Mouse (Mus musculus): ENCODE results near the gene Cxcl12. TPM values are rescaled to one million over a fixed set of nuclear protein-coding genes. Genes with fewer than 3 reads are reported as not detected.

The Cxcl12 gene
- polyA plus RNA-seq, 1 experiment: 52.1 TPM

DNA sequence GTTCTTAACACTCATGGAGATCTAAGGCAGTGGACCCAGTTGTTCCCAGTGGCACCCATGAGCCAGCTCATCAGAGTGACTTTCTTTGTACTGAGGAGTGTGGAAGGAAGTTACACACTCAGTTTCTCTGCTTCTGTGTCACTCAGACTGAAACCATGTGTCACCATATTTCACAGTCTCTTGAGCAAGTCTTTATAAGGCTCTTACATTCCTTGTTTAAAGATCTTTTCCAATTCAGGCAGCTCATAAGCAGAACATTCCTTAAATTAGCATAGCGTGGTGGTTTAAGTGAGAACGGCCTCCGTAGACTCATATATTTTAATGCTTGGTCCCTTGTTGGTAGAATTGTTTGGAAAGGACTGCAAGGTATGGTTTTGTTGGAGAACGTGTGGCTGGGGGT, 27.4 kb upstream of the Cxcl12 start:
- H3K4me1 ChIP-seq (ENCODE audit: control insufficient read depth, insufficient read depth, insufficient read length, low read length): no peaks in the 10 kb centered on the region
- H3K27me3 ChIP-seq (ENCODE audit: control insufficient read depth, insufficient read depth, low read length): no peaks in the 10 kb centered on the region
- TF ChIP-seq POLR2A (IDR thresholded peaks at IDR 0.05; ENCODE audit: low read depth, low read length) (no peak), CTCF (IDR thresholded peaks at IDR 0.05; ENCODE audit: extremely low read depth, insufficient read length, insufficient replicate concordance, low read depth, low read length) (no peak)
- no peaks in the 10 kb centered on the region for H3K36me3 ChIP-seq (ENCODE audit: control insufficient read depth, insufficient read depth, low read length)
- WGBS: 88% methylated on average over 4 of the region's 4 CpGs
- no peak overlapping the region for H3K4me3 ChIP-seq (ENCODE audit: low read depth, low read length)
- H3K27ac ChIP-seq (ENCODE audit: insufficient read depth, low read depth, low read length): no peak overlapping the region

GRCm38 (mm10) chr6:117146951-117147350, 21.4 kb upstream of the Cxcl12 start:
- H3K4me1 ChIP-seq (ENCODE audit: control insufficient read depth, insufficient read depth, insufficient read length, low read length): peaks cover 2% of the 10 kb centered on the region; the same call in 1 of the 2 replicates
- H3K36me3 ChIP-seq (ENCODE audit: control insufficient read depth, insufficient read depth, low read length): no peaks in the 10 kb centered on the region
- no peaks in the 10 kb centered on the region for H3K27me3 ChIP-seq (ENCODE audit: control insufficient read depth, insufficient read depth, low read length)
- no peak for TF ChIP-seq POLR2A (IDR thresholded peaks at IDR 0.05; ENCODE audit: low read depth, low read length)
- TF ChIP-seq CTCF (IDR thresholded peaks at IDR 0.05; ENCODE audit: extremely low read depth, insufficient read length, insufficient replicate concordance, low read depth, low read length): no peak
- H3K27ac ChIP-seq (ENCODE audit: insufficient read depth, low read depth, low read length): no peak overlapping the region
- 81% methylated on average over 10 of the region's 10 CpGs for WGBS
- H3K4me3 ChIP-seq (ENCODE audit: low read depth, low read length): no peak overlapping the region

DNA sequence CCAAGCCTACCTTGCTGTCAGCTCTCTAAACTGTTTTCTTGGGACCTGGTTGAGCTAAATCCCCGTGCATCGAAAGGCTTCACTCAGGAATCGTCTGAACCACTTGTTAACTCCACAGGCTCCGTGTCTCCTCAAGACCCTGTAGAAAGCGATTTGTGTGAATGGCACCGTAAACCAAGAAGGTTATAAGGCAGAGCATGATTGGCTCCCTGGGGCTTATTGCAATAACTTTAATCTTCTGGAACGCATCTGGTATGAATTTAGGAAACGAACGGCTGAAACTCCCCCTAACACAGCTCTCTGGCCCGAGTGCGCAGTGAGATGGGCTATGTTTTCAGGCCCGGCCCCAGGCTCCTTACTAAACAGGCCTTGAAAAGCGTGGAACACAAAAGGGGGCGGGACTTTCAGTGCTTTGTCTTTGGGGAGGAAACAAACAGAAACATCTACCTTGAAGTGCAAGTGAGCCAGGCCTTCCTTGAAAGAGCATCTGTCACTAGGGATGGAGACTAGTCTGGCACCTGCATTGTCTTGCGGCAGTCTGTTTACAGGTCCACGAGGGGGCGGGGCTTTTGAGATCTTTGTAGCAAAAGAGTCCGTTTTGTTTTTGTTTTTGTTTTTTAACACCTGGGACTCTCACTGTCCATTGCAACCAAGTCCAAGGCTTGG, 16.7 kb upstream of the Cxcl12 start:
- Histone ChIP-seq H3K27me3 (ENCODE audit: control insufficient read depth, insufficient read depth, low read length) (no peaks in the 10 kb centered on the region), H3K4me3 (ENCODE audit: low read depth, low read length) (no peak overlapping the region), H3K27ac (ENCODE audit: insufficient read depth, low read depth, low read length) (no peak overlapping the region), H3K4me1 (ENCODE audit: control insufficient read depth, insufficient read depth, insufficient read length, low read length) (no peaks in the 10 kb centered on the region), H3K36me3 (ENCODE audit: control insufficient read depth, insufficient read depth, low read length) (no peaks in the 10 kb centered on the region)
- WGBS: 54% methylated on average over 18 of the region's 18 CpGs
- no peak for TF ChIP-seq CTCF (IDR thresholded peaks at IDR 0.05; ENCODE audit: extremely low read depth, insufficient read length, insufficient replicate concordance, low read depth, low read length)

DNA sequence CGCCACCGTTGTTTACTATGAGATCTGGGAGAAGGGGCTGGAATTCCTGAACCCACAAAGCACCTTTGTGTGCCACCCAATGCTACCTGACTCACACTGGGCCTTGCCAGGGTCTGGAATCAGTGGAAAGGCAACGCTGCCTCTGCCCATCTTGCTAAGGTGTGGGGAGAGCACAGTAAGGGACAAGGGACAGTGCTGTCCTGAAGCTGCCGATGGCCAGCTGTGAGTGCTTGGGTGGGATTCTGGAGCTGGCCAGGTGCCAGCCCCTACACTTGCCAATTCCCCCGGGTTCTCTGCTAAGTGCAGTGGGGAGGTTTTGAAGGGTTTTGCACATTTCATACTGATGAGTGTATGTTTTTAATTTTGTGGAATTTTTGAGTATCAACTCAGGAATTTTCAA, 15.3 kb upstream of the Cxcl12 start:
- H3K4me3 ChIP-seq (ENCODE audit: low read depth, low read length): no peak overlapping the region
- TF ChIP-seq POLR2A (IDR thresholded peaks at IDR 0.05; ENCODE audit: low read depth, low read length) (no peak), CTCF (IDR thresholded peaks at IDR 0.05; ENCODE audit: extremely low read depth, insufficient read length, insufficient replicate concordance, low read depth, low read length) (no peak)
- no peaks in the 10 kb centered on the region for H3K27me3 ChIP-seq (ENCODE audit: control insufficient read depth, insufficient read depth, low read length)
- H3K27ac ChIP-seq (ENCODE audit: insufficient read depth, low read depth, low read length): no peak overlapping the region
- no peaks in the 10 kb centered on the region for H3K4me1 ChIP-seq (ENCODE audit: control insufficient read depth, insufficient read depth, insufficient read length, low read length)
- WGBS: 73% methylated on average over 5 of the region's 5 CpGs
- no peaks in the 10 kb centered on the region for H3K36me3 ChIP-seq (ENCODE audit: control insufficient read depth, insufficient read depth, low read length)

- Histone ChIP-seq H3K4me3 (ENCODE audit: low read depth, low read length) (no peak overlapping the region), H3K27ac (ENCODE audit: insufficient read depth, low read depth, low read length) (no peak overlapping the region), H3K36me3 (ENCODE audit: control insufficient read depth, insufficient read depth, low read length) (no peaks in the 10 kb centered on the region), H3K27me3 (ENCODE audit: control insufficient read depth, insufficient read depth, low read length) (no peaks in the 10 kb centered on the region), H3K4me1 (ENCODE audit: control insufficient read depth, insufficient read depth, insufficient read length, low read length) (no peaks in the 10 kb centered on the region)
- WGBS: 59% methylated on average over 4 of the region's 4 CpGs
- TF ChIP-seq POLR2A (IDR thresholded peaks at IDR 0.05; ENCODE audit: low read depth, low read length) (no peak), CTCF (IDR thresholded peaks at IDR 0.05; ENCODE audit: extremely low read depth, insufficient read length, insufficient replicate concordance, low read depth, low read length) (no peak)
Observed at GRCm38 (mm10) chr6:117156846-117157245, 11.5 kb upstream of the Cxcl12 start.

- H3K36me3 ChIP-seq (ENCODE audit: control insufficient read depth, insufficient read depth, low read length): no peaks in the 10 kb centered on the region
- WGBS: 36% methylated on average over 16 of the region's 16 CpGs
- no peak overlapping the region for H3K4me3 ChIP-seq (ENCODE audit: low read depth, low read length)
- TF ChIP-seq CTCF (IDR thresholded peaks at IDR 0.05; ENCODE audit: extremely low read depth, insufficient read length, insufficient replicate concordance, low read depth, low read length) (no peak), POLR2A (IDR thresholded peaks at IDR 0.05; ENCODE audit: low read depth, low read length) (no peak)
- no peak overlapping the region for H3K27ac ChIP-seq (ENCODE audit: insufficient read depth, low read depth, low read length)
- no peaks in the 10 kb centered on the region for H3K4me1 ChIP-seq (ENCODE audit: control insufficient read depth, insufficient read depth, insufficient read length, low read length)
- no peaks in the 10 kb centered on the region for H3K27me3 ChIP-seq (ENCODE audit: control insufficient read depth, insufficient read depth, low read length)
Observed at GRCm38 (mm10) chr6:117159710-117160690, 8.3 kb upstream of the Cxcl12 start.

DNA sequence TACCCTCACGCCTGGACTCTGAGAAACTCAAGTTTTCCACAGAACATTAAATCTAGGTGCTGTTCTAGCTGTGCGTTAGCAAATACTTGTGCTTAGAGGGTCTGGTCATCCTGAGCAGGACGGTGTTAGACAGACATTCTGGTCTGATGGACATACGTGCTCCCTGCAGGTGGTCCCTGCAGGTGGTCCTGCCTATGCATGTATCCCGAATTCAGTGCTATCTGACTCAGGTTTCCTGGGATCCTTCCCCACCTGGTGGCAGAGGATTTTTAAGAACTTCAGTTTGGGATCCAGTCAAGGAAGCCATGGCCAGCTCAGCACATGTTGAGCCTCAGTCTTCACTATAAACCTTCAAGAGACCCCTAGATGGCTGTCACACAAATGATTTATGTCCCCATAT, 4.8 kb upstream of the Cxcl12 start:
- WGBS: 76% methylated on average over 5 of the region's 5 CpGs
- Histone ChIP-seq H3K27ac (ENCODE audit: insufficient read depth, low read depth, low read length) (no peak overlapping the region), H3K27me3 (ENCODE audit: control insufficient read depth, insufficient read depth, low read length) (peaks cover 6% of the 10 kb centered on the region), H3K4me1 (ENCODE audit: control insufficient read depth, insufficient read depth, insufficient read length, low read length) (no peaks in the 10 kb centered on the region; the same call in 1 of the 2 replicates), H3K36me3 (ENCODE audit: control insufficient read depth, insufficient read depth, low read length) (no peaks in the 10 kb centered on the region), H3K4me3 (ENCODE audit: low read depth, low read length) (no peak overlapping the region)
- TF ChIP-seq CTCF (IDR thresholded peaks at IDR 0.05; ENCODE audit: extremely low read depth, insufficient read length, insufficient replicate concordance, low read depth, low read length) (no peak), POLR2A (IDR thresholded peaks at IDR 0.05; ENCODE audit: low read depth, low read length) (no peak)

All from small intestine, adult 2 months (tissue).